Mouse (Mus musculus): ENCODE results near the gene Gphn. TPM values are rescaled to one million over a fixed set of nuclear protein-coding genes. Genes with fewer than 3 reads are reported as not detected.

Gene Gphn
- polyA plus RNA-seq, 1 experiment: 82.5 TPM

DNA sequence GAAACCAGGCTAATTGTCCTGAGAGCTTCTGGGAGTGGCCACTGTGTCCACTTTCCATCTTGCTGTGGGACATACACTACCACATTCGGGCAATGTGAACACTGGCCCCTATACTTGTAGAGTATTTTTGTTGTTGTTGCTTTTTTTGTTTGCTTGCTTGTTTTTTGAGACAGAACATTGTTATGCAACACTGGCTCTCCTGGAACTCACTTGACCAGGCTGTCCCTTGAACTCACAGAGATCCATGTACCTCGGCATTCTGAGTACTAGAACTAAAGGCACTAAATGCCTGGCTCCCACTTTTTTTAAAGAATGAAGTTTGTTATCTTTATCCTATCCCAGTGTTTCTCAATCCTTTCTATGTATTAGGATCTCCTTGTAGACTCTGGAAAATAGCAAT is 16.3 kb upstream of the Gphn start:
- Histone ChIP-seq H3K27me3 (ENCODE audit: control insufficient read depth, insufficient read depth, low read length) (no peaks in the 10 kb centered on the region), H3K4me3 (replicated peaks; ENCODE audit: insufficient read depth, low read depth, low read length) (no peak overlapping the region), H3K27ac (ENCODE audit: insufficient read depth, low read length) (no peak overlapping the region), H3K4me1 (ENCODE audit: control insufficient read depth, insufficient read depth, low read length) (peaks cover 3% of the 10 kb centered on the region; the same call in 1 of the 2 replicates)
- DNase-seq: no peak
- WGBS: 90% methylated on average over 2 of the region's 2 CpGs
- no peak for TF ChIP-seq POLR2A (IDR thresholded peaks at IDR 0.05; ENCODE audit: borderline replicate concordance, insufficient read depth, low read length)
- no peak for TF ChIP-seq CTCF (IDR thresholded peaks at IDR 0.05; ENCODE audit: borderline replicate concordance, insufficient read depth, low read depth, low read length)

DNA sequence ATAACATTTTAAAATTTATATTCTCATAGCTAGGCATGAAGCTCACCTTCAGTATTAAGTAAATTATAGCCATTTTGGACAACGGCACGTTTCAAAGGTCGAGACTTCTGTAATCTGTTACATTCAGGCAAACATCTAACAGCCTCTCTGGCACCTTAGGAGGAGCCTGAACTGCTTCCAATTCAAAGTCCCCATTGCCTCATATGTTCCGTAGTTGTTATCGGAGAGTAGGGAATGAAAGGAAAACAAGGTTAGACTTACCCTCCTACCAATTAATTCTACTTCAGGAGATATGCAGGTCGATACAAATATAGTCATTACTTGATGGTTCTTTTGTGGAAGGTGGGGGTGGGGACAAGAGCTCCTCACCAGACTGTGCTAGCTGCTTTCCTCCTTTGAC is 10.7 kb upstream of the Gphn start:
- no peak overlapping the region for H3K27ac ChIP-seq (ENCODE audit: insufficient read depth, low read length)
- H3K4me3 ChIP-seq (replicated peaks; ENCODE audit: insufficient read depth, low read depth, low read length): no peak overlapping the region
- no peaks in the 10 kb centered on the region for H3K4me1 ChIP-seq (ENCODE audit: control insufficient read depth, insufficient read depth, low read length)
- WGBS: 57% methylated on average over 6 of the region's 6 CpGs
- TF ChIP-seq CTCF (IDR thresholded peaks at IDR 0.05; ENCODE audit: borderline replicate concordance, insufficient read depth, low read depth, low read length): no peak
- no peak for TF ChIP-seq POLR2A (IDR thresholded peaks at IDR 0.05; ENCODE audit: borderline replicate concordance, insufficient read depth, low read length)
- H3K27me3 ChIP-seq (ENCODE audit: control insufficient read depth, insufficient read depth, low read length): no peaks in the 10 kb centered on the region
- no peak for DNase-seq

DNA sequence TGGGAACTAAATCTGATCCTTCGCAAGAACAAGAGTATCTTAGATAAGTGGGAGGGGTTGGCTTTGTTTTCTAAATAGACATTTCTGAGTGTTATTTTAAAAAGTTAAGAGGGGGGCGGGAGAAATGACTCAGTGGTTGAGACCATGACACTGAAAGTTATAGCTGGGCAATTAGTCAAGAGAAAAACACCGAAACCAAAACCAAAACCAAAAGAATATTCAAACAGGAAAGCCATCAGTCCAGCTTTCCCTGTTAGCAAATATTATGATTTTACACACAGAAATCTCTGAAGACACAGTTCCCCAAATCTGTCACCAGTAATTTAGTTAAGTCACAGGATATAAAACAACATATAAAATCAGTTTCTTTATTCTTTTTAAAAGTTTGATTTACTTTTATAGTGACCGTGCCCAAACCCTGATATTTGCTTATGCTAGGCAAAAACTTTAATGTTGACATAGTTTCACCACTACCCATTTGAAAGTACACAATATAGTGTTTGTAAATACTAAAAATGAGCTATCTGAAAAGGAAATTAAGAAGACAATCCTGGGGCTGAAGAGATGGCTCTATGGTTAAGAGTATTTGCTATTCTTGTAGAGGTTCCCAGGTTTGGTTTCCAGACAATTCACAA is 6.9 kb upstream of the Gphn start:
- no peak overlapping the region for H3K27ac ChIP-seq (ENCODE audit: insufficient read depth, low read length)
- TF ChIP-seq CTCF (IDR thresholded peaks at IDR 0.05; ENCODE audit: borderline replicate concordance, insufficient read depth, low read depth, low read length): no peak
- no peak for TF ChIP-seq POLR2A (IDR thresholded peaks at IDR 0.05; ENCODE audit: borderline replicate concordance, insufficient read depth, low read length)
- no peak overlapping the region for H3K4me3 ChIP-seq (replicated peaks; ENCODE audit: insufficient read depth, low read depth, low read length)
- no peaks in the 10 kb centered on the region for H3K27me3 ChIP-seq (ENCODE audit: control insufficient read depth, insufficient read depth, low read length)
- DNase-seq: no peak
- WGBS: 91% methylated on average over 4 of the region's 4 CpGs
- H3K4me1 ChIP-seq (ENCODE audit: control insufficient read depth, insufficient read depth, low read length): no peaks in the 10 kb centered on the region

- H3K4me3 ChIP-seq (replicated peaks; ENCODE audit: insufficient read depth, low read depth, low read length): peak overlapping the region; percentile 99
- 1% methylated on average over 47 of the region's 48 CpGs for WGBS
- peak in 1 of 2 experiments; percentile 93 for DNase-seq
- TF ChIP-seq CTCF (IDR thresholded peaks at IDR 0.05; ENCODE audit: borderline replicate concordance, insufficient read depth, low read depth, low read length) (no peak), POLR2A (IDR thresholded peaks at IDR 0.05; ENCODE audit: borderline replicate concordance, insufficient read depth, low read length) (peak; percentile 62; the same call in 1 of the 2 replicates)
- no peaks in the 10 kb centered on the region; the same call in 1 of the 2 replicates for H3K4me1 ChIP-seq (ENCODE audit: control insufficient read depth, insufficient read depth, low read length)
- H3K27ac ChIP-seq (ENCODE audit: insufficient read depth, low read length): peak overlapping the region; percentile 95
- no peaks in the 10 kb centered on the region for H3K27me3 ChIP-seq (ENCODE audit: control insufficient read depth, insufficient read depth, low read length)
Measured at GRCm38 (mm10) chr12:78226519-78226875, 318 bp downstream of the Gphn start.

DNA sequence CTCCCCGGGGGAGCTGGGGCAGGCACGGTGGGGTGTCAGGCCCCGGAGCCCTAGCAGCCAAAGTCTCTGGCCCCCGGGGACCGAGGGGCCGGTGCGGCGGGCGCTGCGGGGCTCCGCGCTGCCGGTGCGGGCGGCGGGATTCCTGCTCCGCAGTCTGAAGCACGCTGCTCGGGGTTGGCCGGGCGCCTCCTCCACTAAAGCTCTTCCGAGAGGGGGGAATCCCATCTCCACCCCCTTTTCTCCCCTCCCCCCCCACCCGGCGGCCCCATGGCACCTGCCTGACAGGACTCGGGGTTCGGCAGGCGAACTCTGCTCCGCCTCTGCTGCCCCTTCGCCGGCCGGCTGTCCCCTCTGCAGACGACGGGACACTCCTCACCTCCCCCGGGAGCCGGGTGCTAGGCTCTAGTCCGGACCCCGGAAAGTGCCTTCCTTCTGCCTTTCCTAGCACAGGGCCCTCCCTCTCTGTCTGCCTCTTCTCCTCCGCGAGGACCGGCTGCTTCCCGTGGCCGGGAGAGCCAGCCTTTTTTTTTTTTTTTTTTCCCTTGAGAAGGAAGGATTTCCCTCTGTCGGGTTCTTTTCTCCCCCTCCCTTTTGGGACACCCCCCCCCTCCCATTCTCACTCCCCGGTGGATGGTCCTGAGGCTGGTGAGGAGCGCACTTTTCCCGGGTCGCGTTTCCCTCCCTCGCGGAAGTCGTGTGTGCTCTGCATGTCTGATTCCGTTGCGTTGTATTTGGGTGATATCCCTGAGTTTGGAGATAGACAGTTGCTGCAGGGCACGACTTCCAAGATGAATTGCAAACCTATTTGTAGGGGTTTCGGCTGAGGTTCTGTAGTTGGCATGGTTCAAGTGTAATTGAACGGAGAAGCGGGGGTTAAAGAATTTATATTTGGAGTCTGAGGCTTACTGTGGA is 1.1 kb downstream of the Gphn start:
- under 1% methylated on average over 54 of the region's 57 CpGs for WGBS
- Histone ChIP-seq H3K27me3 (ENCODE audit: control insufficient read depth, insufficient read depth, low read length) (no peaks in the 10 kb centered on the region), H3K27ac (ENCODE audit: insufficient read depth, low read length) (peak overlapping the region; percentile 95), H3K4me1 (ENCODE audit: control insufficient read depth, insufficient read depth, low read length) (no peaks in the 10 kb centered on the region; the same call in 1 of the 2 replicates), H3K4me3 (replicated peaks; ENCODE audit: insufficient read depth, low read depth, low read length) (peak overlapping the region; percentile 99)
- DNase-seq: peak; percentile 60 to 75
- no peak for TF ChIP-seq POLR2A (IDR thresholded peaks at IDR 0.05; ENCODE audit: borderline replicate concordance, insufficient read depth, low read length)
- TF ChIP-seq CTCF (IDR thresholded peaks at IDR 0.05; ENCODE audit: borderline replicate concordance, insufficient read depth, low read depth, low read length): no peak

DNA sequence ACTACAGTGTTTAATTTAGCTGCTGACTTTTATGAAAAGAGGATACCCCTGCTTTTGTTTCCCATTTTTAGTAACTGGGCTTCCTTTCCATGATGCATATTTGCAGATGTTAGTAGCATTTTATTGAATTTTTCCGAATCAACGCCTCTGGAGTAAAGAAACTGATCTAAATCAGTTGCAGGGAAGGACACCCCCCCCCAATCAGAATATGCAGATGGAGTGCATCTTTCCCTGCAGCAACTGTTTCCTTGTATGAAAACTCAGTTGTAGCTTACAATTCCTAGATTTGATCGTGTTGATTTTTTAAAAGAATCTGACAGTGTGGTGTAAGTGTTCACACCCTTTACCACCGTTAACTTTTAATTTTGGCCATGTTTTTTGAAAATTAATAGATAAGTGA is 2.0 kb downstream of the Gphn start:
- no peaks in the 10 kb centered on the region for H3K27me3 ChIP-seq (ENCODE audit: control insufficient read depth, insufficient read depth, low read length)
- WGBS: 18% methylated on average over 4 of the region's 4 CpGs
- TF ChIP-seq CTCF (IDR thresholded peaks at IDR 0.05; ENCODE audit: borderline replicate concordance, insufficient read depth, low read depth, low read length) (no peak), POLR2A (IDR thresholded peaks at IDR 0.05; ENCODE audit: borderline replicate concordance, insufficient read depth, low read length) (no peak)
- no peak for DNase-seq
- H3K4me3 ChIP-seq (replicated peaks; ENCODE audit: insufficient read depth, low read depth, low read length): peak overlapping the region; percentile 99
- no peaks in the 10 kb centered on the region; the same call in 1 of the 2 replicates for H3K4me1 ChIP-seq (ENCODE audit: control insufficient read depth, insufficient read depth, low read length)
- H3K27ac ChIP-seq (ENCODE audit: insufficient read depth, low read length): no peak overlapping the region

DNA sequence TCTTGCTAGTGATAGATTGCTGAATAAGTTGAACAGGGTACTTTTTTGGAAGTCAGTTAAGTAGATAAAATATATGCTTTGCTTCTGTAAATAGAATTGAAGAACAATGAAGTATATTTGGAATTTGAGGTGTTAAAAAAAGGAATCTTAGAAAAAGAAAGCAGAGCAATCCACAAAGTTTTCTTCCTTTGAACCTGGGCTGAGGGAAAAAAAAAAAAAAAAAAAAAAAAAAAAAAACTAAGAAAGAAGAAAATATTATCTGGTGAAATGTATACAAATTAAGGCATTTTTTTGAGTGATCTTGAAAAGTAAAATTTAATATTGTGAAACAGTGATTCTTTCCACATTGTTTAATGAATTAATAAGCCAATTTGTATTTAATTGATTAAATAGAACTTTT is 6.4 kb downstream of the Gphn start:
- TF ChIP-seq CTCF (IDR thresholded peaks at IDR 0.05; ENCODE audit: borderline replicate concordance, insufficient read depth, low read depth, low read length) (no peak), POLR2A (IDR thresholded peaks at IDR 0.05; ENCODE audit: borderline replicate concordance, insufficient read depth, low read length) (no peak)

More for the DNA sequence above, 6.4 kb downstream of the Gphn start:
- Histone ChIP-seq H3K27ac (ENCODE audit: insufficient read depth, low read length) (no peak overlapping the region), H3K27me3 (ENCODE audit: control insufficient read depth, insufficient read depth, low read length) (no peaks in the 10 kb centered on the region), H3K4me1 (ENCODE audit: control insufficient read depth, insufficient read depth, low read length) (no peaks in the 10 kb centered on the region), H3K4me3 (replicated peaks; ENCODE audit: insufficient read depth, low read depth, low read length) (no peak overlapping the region)
- DNase-seq: no peak

All from cerebellum, adult 2 months (tissue).